Mouse (Mus musculus): Measurements from ENCODE around the gene Arl16.

Gene Arl16

DNA sequence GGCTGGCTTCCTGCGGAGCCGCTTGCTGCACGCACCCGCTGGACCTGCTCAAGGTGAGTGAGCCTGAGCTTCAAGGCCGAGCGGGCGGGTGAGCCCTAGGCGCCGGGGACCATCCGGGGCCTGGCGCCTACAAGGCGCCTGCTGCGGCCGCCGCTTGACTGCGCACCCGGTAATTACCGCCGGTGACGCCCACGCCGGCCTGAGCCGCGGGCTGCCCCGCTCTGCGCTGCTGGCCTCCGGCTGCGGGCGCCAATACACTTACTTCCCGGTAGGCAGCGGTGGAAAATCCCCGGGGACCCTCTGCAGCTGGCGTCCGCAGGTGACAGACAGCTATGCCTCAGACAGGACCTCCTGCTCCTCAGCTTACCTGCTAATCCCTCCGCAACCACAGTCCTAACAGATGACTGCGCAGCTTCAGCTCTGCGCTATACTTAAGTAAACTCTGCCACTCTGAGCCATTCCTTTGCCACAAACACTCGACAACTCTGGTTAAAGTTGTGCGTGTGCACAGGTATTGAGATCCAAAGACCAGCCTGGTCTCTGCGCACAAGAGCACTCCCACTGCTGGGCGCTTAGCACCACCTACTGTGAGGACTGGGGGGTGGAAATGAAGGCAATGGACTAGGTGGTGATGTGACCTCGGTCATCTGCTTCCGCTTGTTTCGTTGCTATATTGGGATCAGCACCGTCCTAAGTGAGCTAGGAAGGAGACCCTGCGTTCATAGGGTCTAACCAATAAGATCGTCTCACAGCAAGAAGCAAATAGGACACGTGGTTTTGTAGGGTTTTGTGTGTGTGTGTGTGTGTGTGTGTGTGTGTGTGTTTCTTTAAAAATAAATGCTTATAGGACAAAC lies 24.8 kb upstream of the Arl16 start:
- DNase-seq (ENCODE audit: low spot score in 2 of 2), result peak in 1 of 2 experiments; percentile 53

DNA sequence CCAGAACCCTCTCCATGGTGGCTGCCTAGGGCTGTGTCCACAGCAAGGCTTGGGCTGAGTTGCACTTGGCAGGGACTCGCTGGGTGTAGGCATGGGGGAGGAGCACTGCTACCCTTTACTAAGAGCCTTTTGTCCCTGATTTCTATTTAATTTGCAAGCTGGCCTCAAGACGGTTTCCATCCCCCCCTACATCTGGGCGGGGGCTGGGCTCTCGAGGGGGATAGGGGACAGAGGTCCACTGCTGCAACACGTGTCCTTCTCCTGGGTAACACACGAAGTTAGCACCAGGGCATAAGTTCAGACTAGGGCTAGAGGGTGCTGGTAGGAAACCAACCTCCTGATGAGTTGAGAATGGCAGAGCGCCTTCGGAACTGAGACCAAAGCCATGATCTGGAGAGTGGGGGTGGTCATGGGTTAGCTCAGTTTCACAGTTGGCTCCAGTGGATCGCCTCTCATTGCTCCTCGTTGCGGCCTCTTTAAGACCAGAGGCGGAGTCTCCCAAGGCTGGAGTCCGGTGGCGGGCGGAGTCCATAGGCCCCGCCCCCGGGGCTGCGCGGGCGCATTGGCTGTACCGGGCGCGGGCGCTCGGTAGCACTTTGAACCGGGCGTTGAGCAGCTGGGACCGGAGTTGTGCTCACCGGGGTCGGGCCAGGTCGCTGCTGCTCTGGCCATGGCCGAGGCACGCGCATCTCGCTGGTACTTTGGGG lies 24.1 kb upstream of the Arl16 start, which contains the start of gene Slc25a10:
Gene Slc25a10, plus strand, starts transcription at position 524 of the 707 bp plus-strand sequence.
- peak; percentile 90 to 93 for DNase-seq (ENCODE audit: low spot score in 2 of 2)

DNA sequence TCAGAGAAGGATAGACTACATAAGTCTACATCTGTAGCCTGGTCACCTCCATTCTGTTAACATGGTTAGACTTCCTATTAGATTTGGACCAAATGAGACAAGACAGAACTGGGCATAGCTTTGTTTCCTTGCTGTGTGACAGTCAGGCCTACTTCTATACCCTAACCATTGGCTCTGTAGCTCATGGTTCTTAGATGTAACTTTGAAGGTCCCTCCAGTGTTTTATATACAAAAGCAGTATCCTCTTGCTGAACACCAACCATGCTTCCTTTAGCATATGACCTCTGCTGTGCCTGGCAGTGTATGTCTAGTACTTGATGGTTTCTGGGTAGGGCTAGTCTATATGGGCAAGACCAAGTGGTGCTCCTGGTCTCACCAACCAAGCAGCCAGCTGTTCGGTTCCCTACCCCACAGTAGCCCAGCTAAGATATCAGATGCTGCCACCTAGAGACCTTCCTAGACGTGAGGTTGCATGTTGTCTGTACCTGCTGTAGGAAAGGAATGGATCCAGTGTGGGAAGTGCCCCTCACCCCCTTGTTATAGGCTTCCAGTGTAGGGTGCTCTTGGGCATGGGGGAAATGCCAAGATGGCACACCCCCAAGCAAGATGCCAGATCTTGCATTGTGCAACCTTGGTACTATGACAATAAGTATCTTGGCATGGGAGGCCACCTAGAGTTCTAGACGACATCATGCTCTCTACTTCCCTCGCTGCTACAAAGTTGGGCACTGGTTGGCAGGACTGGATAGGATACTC lies 23.1 kb upstream of the Arl16 start:
- no peak for DNase-seq (ENCODE audit: low spot score in 2 of 2)

DNA sequence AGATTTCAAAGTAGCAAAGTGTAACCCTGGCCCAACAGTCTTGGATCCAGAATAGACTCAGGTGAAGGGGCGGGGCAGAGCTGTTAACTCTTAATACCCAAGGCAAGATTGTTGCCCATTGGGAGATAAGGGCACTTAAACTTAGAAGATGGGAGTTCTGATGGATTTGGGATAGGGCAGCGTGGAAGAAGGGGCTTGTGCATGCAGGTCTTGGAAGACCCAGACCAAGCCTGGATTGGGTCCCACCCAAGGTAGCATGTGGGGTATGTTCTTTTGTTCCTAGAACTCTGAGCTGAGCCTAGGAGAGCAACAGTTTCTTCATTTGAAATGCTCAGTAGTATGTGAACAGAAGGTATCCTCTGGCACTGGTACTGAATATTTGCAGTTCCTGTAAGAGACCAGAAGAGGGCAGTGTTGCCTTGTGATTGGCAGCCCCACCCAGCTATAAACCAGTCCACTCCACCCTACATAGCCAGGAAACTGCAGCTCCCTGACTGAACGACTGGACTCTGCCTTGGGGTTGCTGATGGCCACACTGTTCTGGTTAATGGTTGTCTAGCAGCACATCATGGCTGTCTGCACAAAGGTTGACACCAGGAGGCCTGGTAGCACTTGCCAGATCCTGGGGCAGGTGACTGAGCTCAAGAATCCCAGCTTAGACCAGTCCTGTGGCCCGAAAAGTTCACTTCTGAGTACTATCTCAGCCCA lies 21.8 kb upstream of the Arl16 start:
- DNase-seq (ENCODE audit: low spot score in 2 of 2), result peak; percentile 73 to 83

DNA sequence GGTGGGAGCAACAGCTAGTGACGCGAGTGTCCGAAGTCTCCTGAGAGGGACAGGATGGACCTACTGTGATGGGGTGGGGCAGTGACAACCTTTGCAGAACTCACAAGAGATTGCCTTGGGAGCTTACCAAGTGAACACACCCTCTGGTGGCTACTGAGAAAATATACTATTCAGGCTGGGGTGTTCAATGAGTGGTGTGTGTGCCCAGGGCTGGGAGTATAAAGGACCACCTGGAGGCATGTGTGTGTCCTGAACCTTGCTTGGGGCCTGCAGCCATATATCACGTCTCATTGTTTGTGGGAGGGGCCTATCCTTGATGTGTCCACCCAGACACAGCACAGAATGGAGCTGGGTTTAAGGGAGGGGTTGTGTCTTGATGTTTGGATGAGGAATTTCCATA lies 21.1 kb upstream of the Arl16 start:
- no peak for DNase-seq (ENCODE audit: low spot score in 2 of 2)

DNA sequence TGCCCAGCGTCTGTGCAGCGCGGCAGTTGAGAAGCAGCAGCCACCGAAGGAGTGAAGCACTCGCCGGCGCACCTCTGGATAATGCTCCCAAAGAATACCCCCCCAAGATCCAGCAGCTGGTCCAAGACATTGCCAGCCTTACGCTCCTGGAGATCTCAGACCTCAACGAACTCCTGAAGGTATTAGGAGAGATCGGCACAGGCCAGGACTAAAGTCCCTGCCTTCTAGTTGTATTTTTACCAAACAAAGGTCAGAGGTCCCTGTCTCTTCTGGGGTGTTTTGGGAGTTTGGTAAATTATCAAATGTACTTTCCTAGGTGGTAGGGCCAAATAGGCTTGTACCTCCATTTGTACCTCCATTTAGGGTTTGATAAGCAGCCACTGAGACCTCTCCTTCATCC lies 17.8 kb upstream of the Arl16 start:
- no peak for DNase-seq (ENCODE audit: low spot score in 2 of 2)

DNA sequence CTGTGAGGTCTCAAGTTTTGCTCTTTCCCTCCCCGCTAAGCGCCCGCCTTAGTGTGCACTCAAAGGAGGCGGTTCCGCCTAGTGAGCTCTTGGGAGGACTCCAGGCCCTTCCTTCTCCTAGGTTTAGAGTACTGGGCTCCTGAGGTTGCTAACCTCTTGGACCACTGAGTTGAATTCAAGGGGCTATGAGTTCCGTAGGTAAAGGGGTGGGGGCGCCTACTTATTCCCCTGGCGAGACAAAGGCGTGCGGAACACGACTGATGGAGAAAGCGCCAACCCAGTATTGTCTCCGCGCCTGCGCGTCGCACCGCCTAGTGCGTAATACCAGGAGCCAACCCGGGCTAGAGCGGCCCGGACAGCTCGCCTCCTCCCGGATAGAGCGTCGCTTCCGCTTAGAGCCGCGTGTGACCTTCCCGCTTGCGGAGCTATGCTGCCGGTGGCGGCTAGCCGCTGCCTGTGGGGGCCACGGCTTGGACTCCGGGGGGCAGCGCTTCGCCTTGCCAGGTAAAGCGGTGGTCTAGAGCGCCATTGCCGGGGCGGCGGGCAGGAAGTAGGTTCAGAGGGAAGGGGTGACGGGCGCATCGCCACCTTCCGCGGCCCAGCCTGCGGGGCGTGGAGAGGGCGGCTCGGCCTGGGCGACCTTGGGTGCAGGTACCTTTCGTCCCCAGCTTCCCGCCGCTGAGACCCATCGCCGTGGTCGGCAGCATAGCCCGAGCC lies 17.0 kb upstream of the Arl16 start, which contains the start of gene Mrpl12:
Gene Mrpl12, plus strand, starts transcription at position 349 of the 717 bp plus-strand sequence.
- DNase-seq (ENCODE audit: low spot score in 2 of 2), result peak; percentile 84 to 92

DNA sequence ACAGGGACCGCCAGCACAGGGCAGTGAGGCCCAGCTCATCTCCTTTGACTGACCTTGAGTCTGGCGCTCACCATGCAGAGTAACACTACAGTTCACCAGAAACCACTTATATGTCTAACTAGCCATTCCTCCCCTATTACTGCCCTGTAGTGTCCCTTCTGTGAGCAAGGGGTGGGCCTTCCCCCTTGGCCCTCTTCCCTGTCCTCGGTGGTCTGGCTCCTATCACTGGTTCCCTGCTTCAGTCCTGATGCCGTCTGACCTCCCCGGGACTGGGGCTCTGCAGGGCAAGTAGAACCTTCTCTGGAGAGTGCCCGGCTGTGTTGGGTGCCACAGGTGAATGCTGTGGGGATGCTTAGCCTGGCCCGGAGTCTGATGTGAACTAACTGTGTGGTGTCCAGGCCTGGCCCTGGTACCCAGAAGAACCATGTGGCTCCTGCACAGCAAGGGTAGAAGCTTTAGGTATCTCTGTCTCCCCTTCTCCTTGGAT lies 16.1 kb upstream of the Arl16 start:
- DNase-seq (ENCODE audit: low spot score in 2 of 2), result peak in 1 of 2 experiments; percentile 65

DNA sequence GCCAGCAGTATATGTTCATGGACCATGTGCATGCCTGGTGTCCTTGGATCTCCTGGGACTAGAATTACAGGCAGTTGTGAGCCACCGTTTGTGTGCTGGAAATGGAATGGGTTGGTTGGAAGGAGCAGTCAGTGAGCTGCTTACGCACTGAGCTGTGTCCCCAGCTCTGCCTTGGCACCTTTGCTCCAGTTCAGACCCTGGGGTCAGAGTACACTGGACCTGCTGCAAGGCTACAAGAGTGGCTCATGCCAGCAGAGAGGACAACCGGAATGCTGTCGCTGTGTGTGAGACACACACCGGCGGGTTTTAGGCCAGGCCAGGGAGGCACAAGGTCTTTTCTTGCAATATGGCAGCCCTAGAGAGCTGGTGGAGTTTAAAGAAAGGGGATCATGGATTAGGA lies 4.6 kb upstream of the Arl16 start:
- no peak for DNase-seq (ENCODE audit: low spot score in 2 of 2)

DNA sequence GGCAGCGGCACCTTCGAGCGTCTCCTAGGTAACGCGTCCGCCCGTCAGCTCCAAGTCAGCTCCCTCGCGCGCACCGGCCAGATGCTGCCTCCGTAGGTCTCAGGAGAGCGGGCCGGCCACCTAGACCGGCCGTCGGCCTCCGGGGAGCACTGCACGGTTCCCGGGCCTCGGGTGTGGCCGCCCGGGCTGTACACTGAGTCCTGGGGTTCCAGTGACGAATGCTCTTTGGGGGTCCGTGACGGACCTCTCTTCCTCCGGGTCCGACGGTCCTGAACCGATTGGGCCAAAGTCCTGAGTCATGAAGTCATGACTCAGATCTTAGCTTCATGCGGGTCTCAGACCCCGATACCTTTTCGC lies 307 bp upstream of the Arl16 start:
- DNase-seq (ENCODE audit: low spot score in 2 of 2), result no peak

DNA sequence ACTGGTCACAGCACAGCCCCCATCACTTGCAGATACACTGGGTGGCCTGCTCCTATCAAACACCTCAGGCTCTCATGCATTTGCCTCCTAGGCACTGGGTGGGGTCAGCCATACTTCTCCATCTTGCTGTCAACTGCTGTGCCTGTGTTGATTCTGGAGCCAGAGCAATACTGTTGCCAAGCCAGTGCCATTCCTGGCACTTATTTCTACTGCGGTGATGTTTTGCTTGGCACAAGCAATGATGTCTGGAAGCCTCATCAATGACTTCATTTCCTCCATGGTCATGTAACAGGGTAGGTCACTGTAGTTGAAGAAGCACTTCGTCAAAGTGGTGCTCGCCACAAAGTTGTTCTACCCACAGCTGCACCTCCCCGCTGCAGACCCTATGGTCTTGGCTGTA lies 1.9 kb downstream of the Arl16 start:
- DNase-seq (ENCODE audit: low spot score in 2 of 2), result no peak

DNA sequence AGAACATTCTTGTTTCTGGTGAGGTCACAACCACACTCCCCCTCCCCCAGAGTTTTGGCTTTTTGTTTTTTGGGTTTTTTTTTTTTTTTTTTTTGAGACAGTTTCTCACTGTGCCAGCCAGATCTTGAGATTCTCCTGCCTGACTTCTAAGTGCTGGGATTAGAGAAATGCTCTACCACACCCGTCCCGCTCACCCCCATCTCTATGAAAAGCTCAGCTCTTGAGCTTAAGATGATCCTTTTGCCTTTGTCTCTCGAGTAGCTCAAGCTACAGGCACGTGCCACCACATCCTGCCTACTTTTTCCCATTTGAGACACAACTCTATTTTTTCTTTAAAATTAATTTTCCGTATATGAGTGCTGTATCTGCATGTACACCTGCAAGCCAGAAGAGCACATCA lies 3.0 kb downstream of the Arl16 start:
- DNase-seq (ENCODE audit: low spot score in 2 of 2), result no peak

DNA sequence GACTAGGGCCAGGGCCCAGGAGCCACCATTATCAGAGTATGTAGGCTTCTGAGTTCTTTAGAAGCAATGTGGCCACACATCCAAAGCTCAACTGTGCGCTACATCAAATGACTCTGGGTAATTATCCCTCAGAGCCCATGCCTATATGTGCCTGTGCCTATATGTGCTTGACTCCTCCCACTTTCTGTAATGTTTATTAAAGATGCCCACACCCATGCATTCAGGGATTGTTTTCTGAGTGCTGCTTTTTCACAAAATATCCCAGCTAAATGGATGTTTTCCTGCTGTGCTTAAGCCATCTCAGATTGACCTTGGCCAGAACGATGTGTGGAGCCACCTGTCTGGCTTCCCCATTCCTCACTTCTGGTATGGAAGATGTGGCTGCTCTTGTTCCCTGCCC lies 3.9 kb downstream of the Arl16 start:
- no peak for DNase-seq (ENCODE audit: low spot score in 2 of 2)

DNA sequence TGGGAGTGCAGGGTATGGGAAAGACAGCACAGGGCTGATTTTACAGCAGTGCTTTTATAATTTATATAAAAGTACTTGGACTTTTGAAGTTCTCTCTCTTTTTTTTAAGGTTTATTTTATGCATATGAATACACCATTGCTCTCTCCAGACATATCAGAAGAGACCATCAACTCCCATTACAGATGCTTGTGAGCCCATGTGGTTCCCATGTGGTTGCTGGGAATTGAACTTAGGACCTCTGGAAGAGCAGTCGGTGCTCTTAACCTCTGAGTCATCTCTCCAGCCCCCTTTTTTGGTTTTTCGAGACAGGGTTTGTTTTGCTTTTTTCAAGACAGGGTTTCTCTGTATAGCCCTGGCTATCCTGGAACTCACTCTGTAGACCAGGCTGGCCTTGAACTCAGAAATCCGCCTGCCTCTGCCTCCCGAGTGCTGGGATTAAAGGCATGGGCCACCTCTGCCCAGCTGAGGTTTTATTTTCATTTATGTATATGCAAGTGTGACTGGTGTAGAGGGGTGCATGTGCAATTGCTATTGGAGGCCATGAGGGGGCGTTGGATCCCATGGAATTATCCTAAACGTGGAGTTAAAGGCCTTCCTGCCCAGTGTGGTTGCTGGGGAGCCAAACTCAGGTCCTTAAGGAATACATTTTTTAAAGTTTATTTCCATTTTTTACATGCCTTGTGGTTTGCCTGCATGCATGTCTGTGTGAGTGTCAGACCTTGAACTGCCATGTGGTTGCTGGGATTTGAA lies 8.4 kb downstream of the Arl16 start:
- DNase-seq (ENCODE audit: low spot score in 2 of 2), result no peak

DNA sequence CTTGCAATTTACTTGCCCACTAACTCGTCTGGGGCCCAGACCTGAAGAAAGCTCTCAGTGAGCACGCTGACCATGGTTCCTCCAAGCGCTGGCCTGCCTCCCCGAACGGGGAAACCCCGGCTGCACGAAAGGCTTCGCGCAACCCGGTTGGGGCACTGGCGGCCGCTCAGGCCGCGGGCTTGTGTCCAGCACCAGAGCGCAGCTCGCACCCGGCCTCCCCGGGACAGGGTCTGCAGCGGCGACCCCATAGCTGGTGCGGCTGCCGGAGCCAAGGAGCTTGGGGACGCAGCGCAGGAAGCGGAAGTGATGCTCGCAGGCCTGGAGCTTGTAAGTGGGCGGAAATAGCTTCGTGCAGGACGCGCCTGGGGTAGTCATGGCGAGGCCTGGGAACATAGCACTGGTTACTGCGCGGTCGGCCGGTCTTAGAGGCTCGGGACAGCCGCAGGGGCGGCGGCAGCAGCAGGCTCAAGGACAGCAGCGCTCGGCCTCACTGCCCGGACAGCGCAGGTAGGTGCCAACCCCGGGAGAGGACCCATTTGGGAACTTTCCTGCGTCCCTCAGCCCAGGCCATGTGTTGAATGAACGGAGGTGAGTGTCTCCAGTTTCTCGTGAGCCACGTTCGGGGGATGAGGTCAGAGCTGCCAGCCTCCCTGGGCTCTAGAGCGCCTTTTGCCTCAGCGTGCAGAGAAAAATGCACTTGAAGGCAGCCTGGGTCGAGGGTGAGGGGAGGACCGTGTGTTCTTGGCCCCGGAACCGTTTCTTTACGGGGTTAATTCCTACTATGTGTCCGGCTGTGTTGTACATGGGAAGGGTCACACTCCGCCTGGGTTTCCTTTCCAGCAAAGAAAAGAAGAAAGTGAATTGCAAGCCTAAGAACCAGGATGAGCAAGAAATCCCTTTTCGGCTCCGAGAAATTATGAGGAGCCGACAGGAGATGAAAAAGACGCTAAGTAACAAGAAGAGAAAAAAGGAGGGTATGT lies 9.3 kb downstream of the Arl16 start, which contains the start of the genes Oxld1 and Ccdc137:
Gene Oxld1, minus strand, starts transcription at position 297 of the 980 bp plus-strand sequence.
Gene Ccdc137, plus strand, starts transcription at position 344 of the 980 bp plus-strand sequence.
- peak; percentile 69 to 86 for DNase-seq (ENCODE audit: low spot score in 2 of 2)

DNA sequence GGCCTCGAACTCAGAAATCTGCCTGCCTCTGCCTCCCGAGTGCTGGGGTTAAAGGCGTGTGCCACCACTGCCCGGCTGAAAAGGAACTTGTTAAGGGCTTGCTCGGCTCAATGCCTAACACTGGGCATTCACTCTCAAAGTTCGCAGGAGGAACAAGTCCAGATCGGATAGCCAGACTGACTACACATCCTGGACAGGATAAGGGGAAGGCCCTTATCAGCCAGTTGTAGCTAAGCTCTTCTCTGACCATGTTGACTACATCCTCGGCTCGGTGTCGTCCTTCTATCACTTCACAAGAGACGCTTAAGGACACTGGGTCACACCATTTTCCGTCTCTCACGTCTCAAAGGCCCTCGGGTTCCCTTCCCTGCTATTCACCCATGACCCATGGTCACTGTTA lies 10.0 kb downstream of the Arl16 start:
- no peak for DNase-seq (ENCODE audit: low spot score in 2 of 2)

DNA sequence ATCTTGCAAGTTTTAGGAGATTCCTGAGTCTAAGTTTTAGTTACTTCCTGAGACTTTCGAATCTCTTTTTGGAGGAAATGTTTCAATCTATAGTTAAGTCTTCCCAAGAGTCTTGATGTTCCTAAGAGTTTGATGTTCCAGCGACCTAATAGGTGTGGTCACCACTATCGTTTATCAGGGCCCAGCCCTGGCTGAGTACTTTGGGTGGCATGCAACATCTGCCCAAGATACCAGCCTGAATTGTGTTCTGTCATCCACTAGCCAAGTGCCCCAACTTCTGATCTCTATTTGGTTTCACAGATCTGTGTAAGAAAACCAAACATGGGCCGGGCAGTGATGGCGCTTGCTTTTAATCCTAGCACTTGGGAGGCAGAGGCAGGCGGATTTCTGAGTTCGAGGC lies 12.0 kb downstream of the Arl16 start:
- no peak for DNase-seq (ENCODE audit: low spot score in 2 of 2)

DNA sequence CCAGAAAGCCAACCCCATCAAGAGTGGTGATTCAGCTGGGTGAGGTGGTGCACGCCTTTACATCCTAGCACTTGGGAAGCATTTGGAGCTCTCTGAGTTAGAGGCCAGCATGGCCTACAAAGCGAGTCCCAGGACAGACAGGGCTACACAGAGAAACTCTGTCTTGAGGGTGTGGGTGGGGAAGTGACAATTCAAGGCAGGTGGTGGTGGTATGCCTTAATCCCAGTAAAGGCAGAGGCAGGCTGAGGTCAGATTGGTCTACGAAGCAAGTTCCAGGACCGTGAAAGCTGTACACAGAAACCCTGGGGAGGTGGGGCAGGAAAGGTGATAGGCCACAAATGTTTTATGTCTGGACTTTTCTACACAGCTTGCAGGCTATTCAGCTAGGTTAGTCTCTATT lies 12.4 kb downstream of the Arl16 start:
- DNase-seq (ENCODE audit: low spot score in 2 of 2), result no peak

DNA sequence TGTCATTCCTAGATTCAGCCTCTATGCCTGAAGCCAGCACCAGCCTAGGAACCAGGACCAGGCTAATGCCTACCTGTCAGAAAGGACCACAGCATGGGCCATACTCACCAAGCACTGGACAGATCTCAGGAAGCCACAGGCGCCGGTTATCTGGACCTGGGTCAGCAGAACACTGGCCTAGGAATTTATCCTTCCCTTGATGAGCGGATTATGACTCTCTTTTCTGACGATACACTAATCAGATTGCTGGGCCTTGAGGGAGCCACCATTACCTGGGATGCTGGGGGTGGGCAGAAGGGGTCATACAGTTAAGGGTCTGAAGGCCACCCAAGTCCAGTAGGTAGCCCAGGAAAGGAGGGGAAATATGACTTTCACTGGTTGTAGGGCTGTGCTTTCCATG lies 14.1 kb downstream of the Arl16 start, which contains the start of gene Pde6g:
Gene Pde6g, minus strand, starts transcription at position 195 of the 400 bp plus-strand sequence.
- no peak for DNase-seq (ENCODE audit: low spot score in 2 of 2)

Measured in spleen, postnatal 4 days (tissue).